Mouse (Mus musculus): ENCODE results near the gene Ldhb. TPM values are rescaled to one million over a fixed set of nuclear protein-coding genes. Genes with fewer than 3 reads are reported as not detected.

The Ldhb gene
- polyA plus RNA-seq, 1 experiment: 10.4 TPM

DNA sequence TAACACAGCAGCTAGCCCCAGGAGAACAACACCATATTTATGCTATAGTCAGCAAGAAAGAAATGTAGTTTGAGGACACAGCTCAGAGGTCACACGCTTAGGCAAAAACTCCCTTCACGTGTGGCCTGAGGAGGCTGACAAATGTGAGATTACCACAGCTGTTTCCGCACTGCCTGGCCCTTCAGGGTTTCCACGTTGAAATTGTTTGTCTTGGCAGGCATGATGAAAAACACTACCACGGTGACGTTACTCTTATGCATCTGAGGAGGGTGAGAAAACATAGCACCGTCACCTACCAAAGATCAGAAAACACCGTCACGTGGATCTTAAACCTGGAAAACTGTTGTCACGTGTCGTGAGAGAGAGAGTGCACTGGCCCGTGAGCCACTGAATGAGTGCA lies 56.4 kb downstream of the Ldhb start:
- no peak overlapping the region for H3K4me3 ChIP-seq (ENCODE audit: low read depth, low read length)
- WGBS: 74% methylated on average over 12 of the region's 12 CpGs
- H3K27ac ChIP-seq (ENCODE audit: insufficient read depth, low read depth, low read length): no peak overlapping the region
- no peaks in the 10 kb centered on the region for H3K27me3 ChIP-seq (ENCODE audit: control insufficient read depth, insufficient read depth, low read length)
- H3K36me3 ChIP-seq (ENCODE audit: control insufficient read depth, insufficient read depth, low read length): no peaks in the 10 kb centered on the region
- TF ChIP-seq CTCF (IDR thresholded peaks at IDR 0.05; ENCODE audit: extremely low read depth, insufficient read length, insufficient replicate concordance, low read depth, low read length): no peak
- TF ChIP-seq POLR2A (IDR thresholded peaks at IDR 0.05; ENCODE audit: low read depth, low read length): no peak
- H3K4me1 ChIP-seq (ENCODE audit: control insufficient read depth, insufficient read depth, insufficient read length, low read length): no peaks in the 10 kb centered on the region

Other genes with a start within 250 kb of the Ldhb start
- 1.8 and 2.1 TPM in 2 replicates for gene Iapp, start 209.5 kb downstream of the Ldhb start, polyA plus RNA-seq (2012; rRNA removed)
- not detected in 2 replicates for gene Slco1a5, start 185.0 kb downstream of the Ldhb start, polyA plus RNA-seq (2012; rRNA removed)
- gene Pyroxd1, start 162.3 kb downstream of the Ldhb start, polyA plus RNA-seq (2012; rRNA removed): 3.4 and 5.6 TPM in 2 replicates
- gene Recql, start 120.9 kb downstream of the Ldhb start, polyA plus RNA-seq (2012; rRNA removed): 1.5 and 2.1 TPM in 2 replicates
- gene Golt1b, start 120.7 kb downstream of the Ldhb start, polyA plus RNA-seq (2012; rRNA removed): 0.98 and 1.9 TPM in 2 replicates
- 0.24 and 0.85 TPM in 2 replicates for gene Spx, start 94.5 kb downstream of the Ldhb start, polyA plus RNA-seq (2012; rRNA removed)
- gene Gys2, start 34.8 kb downstream of the Ldhb start, polyA plus RNA-seq (2012; rRNA removed): not detected in 2 replicates
- gene Kcnj8, start 63.7 kb upstream of the Ldhb start, polyA plus RNA-seq (2012; rRNA removed): 5.5 and 6.4 TPM in 2 replicates
- gene Abcc9, start 194.4 kb upstream of the Ldhb start, polyA plus RNA-seq (2012; rRNA removed): 1.6 and 1.9 TPM in 2 replicates
- 39.5 and 40.8 TPM in 2 replicates for gene Cmas, start 248.7 kb upstream of the Ldhb start, polyA plus RNA-seq (2012; rRNA removed)